Mouse (Mus musculus) heart, embryonic 16.5 days (tissue): ENCODE data around the gene Ppan. TPM values are rescaled to one million over a fixed set of nuclear protein-coding genes. Genes with fewer than 3 reads are reported as not detected.

Experiments used
- ATAC-seq: fragments of 200-750 bp; cut with Nextera tagmentation; replicated peaks from 2 replicates; pipeline ENCODE4 v1.8.0; 2017; ENCODE audit warnings: moderate number of reproducible peaks; ENCODE audit not compliant: insufficient read depth, low FRiP score; ENCODE audit errors: extremely low read depth
- H3K27ac ChIP-seq: fragments of 300-500 bp; sonication (generic); 2 replicates; pipeline ENCODE4 v1.5.1; 2014; ENCODE audit warnings: mild to moderate bottlenecking, low read length, control low read depth, moderate library complexity
- H3K27me3 ChIP-seq: fragments of 300-500 bp; sonication (generic); 2 replicates; pipeline ENCODE4 v1.6.1; 2014; ENCODE audit warnings: low read length, mixed read lengths; ENCODE audit not compliant: control insufficient read depth, insufficient read depth
- H3K36me3 ChIP-seq: fragments of 300-500 bp; sonication (generic); 2 replicates; pipeline ENCODE4 v1.6.1; 2014; ENCODE audit not compliant: control insufficient read depth, insufficient read depth
- H3K4me1 ChIP-seq: fragments of 300-500 bp; sonication (generic); 2 replicates; pipeline ENCODE4 v1.6.1; 2014; ENCODE audit warnings: low read length, mixed read lengths; ENCODE audit not compliant: control insufficient read depth, insufficient read depth
- H3K4me2 ChIP-seq: fragments of 300-500 bp; sonication (generic); 2 replicates; pipeline ENCODE4 v1.6.1; 2014; ENCODE audit warnings: low read depth, mild to moderate bottlenecking, control low read depth, low read length
- H3K4me3 ChIP-seq: fragments of 300-500 bp; sonication (generic); 2 replicates; pipeline ENCODE4 v1.5.1; 2014; ENCODE audit warnings: mild to moderate bottlenecking, control low read depth, low read length
- H3K9ac ChIP-seq: fragments of 300-500 bp; sonication (generic); 2 replicates; pipeline ENCODE4 v1.6.1; 2014; ENCODE audit warnings: low read length, control low read depth
- H3K9me3 ChIP-seq: fragments of 300-500 bp; sonication (generic); replicated peaks from 2 replicates; pipeline ENCODE4 v1.6.1; 2016; ENCODE audit warnings: low read length; ENCODE audit not compliant: control insufficient read depth
- WGBS: fragments of 180-500 bp; shearing (Covaris S2); extraction: QIAGEN DNeasy Blood & Tissue Kit; methylation state at CpG from one replicate; pipeline ENCODE4 v1.1.7; 2014; 5-methylcytosine and 5-hydroxymethylcytosine counted together
- polyA plus RNA-seq: library from polyadenylated mRNA; unstranded; fragments of >200 nt; fragmentation: Nextera tagmentation; extraction: Ambion mirVana; gene quantifications from 2 replicates; pipeline ENCODE4 v1.2.1, GENCODE M21; 2015

The Ppan gene
- polyA plus RNA-seq, result 36.4 and 44.3 TPM in 2 replicates

DNA sequence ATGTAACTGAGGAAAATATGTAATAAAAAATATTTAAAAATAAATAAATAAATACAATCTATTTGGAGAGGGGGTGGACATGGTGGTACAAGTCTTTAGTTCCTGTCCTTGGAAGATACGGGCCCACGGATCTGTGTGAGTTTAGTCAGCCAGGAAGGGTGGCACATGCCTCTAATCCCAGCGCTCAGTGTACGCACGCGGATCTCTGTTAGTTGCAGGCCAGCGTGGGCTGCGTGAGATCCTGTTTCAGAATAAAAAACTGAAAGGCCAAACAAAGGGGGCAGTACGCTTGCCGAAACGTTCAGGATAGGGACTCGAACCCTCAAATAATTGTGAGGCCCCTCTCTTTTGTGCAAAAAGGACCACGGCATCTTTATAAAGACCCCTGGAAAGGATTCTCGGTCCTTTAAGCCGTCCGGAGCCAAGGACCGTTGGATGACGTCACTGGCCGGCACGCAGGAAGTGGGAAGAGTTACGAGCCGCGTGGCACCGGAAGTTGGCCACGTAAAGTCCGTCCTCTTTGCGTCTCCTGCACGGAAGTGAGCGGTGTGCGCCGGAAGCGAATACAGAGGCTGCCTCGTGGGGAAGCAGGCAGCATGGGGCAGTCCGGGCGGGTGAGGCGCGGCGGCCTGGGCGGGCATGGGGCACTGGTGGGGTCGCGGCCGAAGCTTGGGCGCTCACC is at the start of gene Ppan:
TSS of gene Ppan (plus strand) at position 472 of the 682 bp plus-strand sequence.
- Histone ChIP-seq H3K4me3 (peak within 1 kb of the TSS; percentile 84), H3K4me2 (peak within 1 kb of the TSS; percentile 92), H3K9ac (peak within 1 kb of the TSS; percentile 85), H3K36me3 (peaks cover 25% of the 10 kb centered on the region), H3K27ac (peak within 1 kb of the TSS; percentile 93), H3K27me3 (no peaks in the 10 kb centered on the region), H3K9me3 (no peaks in the 10 kb centered on the region), H3K4me1 (peaks cover 5% of the 10 kb centered on the region)
- under 1% methylated on average over 43 of the region's 43 CpGs for WGBS
- peak; percentile 95 for ATAC-seq

DNA sequence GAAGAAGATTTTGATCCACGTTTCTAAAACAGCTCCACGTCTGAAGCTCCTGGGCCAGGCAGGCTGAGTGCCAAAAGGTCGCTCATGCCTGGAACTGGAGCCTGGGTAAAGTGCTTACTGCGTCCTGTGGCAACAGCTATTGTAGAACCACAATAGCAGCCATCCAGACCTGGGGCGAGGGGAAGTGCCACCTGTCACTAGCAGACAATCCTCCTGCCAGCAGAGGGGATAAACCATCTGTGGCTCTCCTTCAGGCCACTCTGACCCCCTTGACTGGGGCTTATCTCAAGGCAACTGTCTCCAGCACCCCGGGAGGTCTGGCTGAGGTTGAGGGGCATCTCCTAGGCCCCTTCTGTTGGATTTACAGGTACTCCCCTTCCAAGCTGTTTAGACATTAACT is 49.0 kb upstream of the Ppan start:
- H3K4me2 ChIP-seq, result no peak overlapping the region
- no peak overlapping the region for H3K4me3 ChIP-seq
- WGBS, result 50% methylated on average over 6 of the region's 6 CpGs
- H3K27ac ChIP-seq, result no peak overlapping the region
- no peak overlapping the region for H3K9ac ChIP-seq
- no peaks in the 10 kb centered on the region for H3K4me1 ChIP-seq
- H3K36me3 ChIP-seq, result no peaks in the 10 kb centered on the region
- H3K9me3 ChIP-seq, result no peaks in the 10 kb centered on the region
- H3K27me3 ChIP-seq, result peaks cover 2% of the 10 kb centered on the region; the same call in 1 of the 2 replicates
- ATAC-seq, result no peak

DNA sequence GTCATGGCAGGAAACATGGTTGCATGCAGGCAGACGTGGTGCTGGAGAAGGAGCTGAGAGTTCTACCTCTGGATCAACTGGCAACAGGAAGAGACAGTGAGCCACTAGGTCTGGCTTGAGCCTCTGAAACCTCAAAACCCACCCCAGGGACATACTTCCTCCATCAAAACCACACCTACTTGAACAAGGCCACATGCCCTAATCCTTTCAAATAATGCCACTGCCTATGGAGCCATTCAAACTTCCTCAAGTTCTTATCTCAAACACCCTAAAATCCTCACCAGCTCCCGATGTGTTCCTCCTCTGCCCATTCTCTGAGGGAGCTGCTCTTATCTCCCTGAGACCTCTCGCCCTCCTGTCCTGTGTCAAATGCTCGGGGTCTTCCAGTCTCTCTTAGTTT is 45.8 kb upstream of the Ppan start:
- no peak overlapping the region for H3K4me3 ChIP-seq
- no peak overlapping the region for H3K27ac ChIP-seq
- no peaks in the 10 kb centered on the region for H3K4me1 ChIP-seq
- no peaks in the 10 kb centered on the region for H3K27me3 ChIP-seq
- H3K9ac ChIP-seq, result no peak overlapping the region
- H3K4me2 ChIP-seq, result no peak overlapping the region
- WGBS, result 43% methylated on average over 4 of the region's 4 CpGs
- ATAC-seq, result no peak
- no peaks in the 10 kb centered on the region for H3K36me3 ChIP-seq
- H3K9me3 ChIP-seq, result no peaks in the 10 kb centered on the region

DNA sequence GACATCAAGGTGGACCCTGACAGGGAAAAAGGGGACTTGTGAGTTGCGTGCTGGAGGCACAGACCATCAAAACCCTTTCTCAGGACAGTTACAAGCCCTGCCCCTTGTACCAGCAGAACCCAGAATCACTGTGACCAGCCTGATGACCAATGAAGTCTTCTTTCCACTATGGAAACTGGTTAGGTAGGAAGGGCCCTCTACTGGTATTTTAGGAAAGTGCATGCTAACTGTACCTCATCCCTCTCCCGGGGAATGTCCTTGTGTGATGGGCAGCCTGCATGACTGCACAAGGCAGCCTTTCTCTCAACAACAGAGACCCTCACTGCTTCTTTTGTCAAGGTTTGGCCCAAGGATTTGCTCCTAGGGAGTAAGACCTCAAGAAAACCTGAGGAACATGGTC is 45.3 kb upstream of the Ppan start:
- Histone ChIP-seq H3K9me3 (no peaks in the 10 kb centered on the region), H3K4me2 (no peak overlapping the region), H3K4me3 (no peak overlapping the region), H3K9ac (no peak overlapping the region), H3K36me3 (no peaks in the 10 kb centered on the region), H3K27ac (no peak overlapping the region), H3K27me3 (no peaks in the 10 kb centered on the region), H3K4me1 (no peaks in the 10 kb centered on the region)
- WGBS, result 26% methylated on average over 2 of the region's 2 CpGs
- no peak; the same call in 1 of the 2 replicates for ATAC-seq

DNA sequence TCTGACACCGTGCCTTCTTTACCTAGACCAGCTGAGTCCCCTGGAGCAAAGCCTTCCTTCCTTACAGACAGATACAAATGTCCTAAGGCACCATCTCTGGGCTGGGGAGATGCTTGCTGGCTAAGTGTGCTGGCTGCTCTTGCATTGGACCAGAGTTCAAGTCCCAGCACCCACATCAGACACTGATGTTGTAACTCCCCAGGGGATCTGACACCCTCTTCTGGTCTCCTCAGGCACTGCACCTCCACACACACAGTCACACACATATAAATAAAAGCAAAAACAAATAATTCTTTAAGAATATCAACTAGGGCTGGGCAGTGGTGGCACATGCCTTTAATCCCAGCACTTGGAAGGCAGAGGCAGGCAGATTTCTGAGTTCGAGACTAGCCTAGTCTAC is 37.8 kb upstream of the Ppan start:
- Histone ChIP-seq H3K4me3 (no peak overlapping the region), H3K9me3 (no peaks in the 10 kb centered on the region), H3K4me1 (no peaks in the 10 kb centered on the region), H3K27me3 (peaks cover 4% of the 10 kb centered on the region), H3K27ac (no peak overlapping the region), H3K9ac (no peak overlapping the region), H3K36me3 (no peaks in the 10 kb centered on the region), H3K4me2 (no peak overlapping the region)
- no peak for ATAC-seq
- 80% methylated on average over 2 of the region's 2 CpGs for WGBS

DNA sequence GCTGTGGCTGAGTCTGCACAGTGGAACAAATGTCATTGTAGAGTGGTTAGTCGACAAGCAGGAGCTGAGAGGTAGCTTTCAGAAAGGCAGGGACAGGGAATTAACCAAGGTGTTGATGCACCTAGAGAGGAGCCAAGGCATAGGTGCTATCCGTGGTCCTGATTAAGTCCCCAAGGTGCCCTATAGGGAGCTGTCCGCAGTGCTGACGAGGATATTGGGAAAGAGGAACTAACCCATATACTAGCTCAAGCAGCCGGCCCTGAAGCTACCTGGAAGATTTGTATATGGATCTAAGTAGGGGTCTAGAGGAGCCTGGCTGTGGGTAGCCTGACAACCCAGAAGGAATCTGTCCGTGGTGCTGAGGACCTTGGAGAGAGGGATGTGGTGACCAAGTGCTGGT is 30.8 kb upstream of the Ppan start:
- Histone ChIP-seq H3K27ac (no peak overlapping the region), H3K27me3 (peaks cover 4% of the 10 kb centered on the region; the same call in 1 of the 2 replicates), H3K4me2 (no peak overlapping the region), H3K9me3 (no peaks in the 10 kb centered on the region), H3K9ac (no peak overlapping the region), H3K36me3 (no peaks in the 10 kb centered on the region), H3K4me3 (no peak overlapping the region), H3K4me1 (no peaks in the 10 kb centered on the region)
- 8% methylated on average over 6 of the region's 6 CpGs for whole genome bisulfite sequencing
- no peak for ATAC-seq

DNA sequence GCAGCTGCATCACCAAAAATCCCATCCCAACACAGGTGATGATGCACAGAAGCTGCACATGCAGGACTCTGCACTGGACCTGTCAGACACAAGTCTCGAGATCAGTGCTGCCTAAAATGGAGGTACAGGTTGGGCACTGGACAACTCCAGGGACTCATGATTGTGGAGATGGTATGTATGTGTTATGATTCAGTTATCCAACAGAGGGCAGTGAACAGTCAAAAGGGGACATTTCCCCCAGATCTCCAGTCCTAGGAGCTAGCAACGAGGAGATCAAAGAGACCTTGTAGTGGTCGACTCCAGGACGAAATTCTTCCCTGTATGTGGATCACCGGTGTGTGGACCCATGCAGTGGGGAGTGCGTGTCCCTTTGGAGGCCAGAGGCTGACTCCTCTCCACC is 28.0 kb upstream of the Ppan start:
- no peak for ATAC-seq
- Histone ChIP-seq H3K4me2 (no peak overlapping the region), H3K36me3 (no peaks in the 10 kb centered on the region), H3K4me1 (no peaks in the 10 kb centered on the region), H3K4me3 (no peak overlapping the region), H3K27ac (no peak overlapping the region), H3K27me3 (peaks cover 4% of the 10 kb centered on the region; the same call in 1 of the 2 replicates), H3K9me3 (no peaks in the 10 kb centered on the region), H3K9ac (no peak overlapping the region)
- 35% methylated on average over 6 of the region's 6 CpGs for WGBS

DNA sequence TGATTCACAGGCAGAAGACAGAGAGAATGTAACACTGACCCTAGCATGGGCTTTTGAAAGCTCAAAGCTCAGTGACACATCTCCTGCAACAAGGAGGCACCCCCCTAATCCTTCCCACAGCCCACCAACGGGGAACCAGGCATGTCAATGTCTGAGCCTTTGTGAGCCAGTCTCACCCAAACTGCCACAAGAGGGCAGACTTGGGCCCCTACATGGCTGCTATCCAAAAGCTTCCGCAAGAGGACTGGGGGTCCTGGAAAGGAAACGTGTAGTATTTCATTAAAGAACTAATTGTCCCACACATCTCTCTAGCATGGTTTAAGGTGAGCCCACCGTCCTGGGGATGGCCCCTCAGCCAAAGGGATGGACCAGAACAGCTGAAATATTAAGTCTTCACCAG is 26.2 kb upstream of the Ppan start:
- Histone ChIP-seq H3K9me3 (no peaks in the 10 kb centered on the region), H3K9ac (no peak overlapping the region), H3K36me3 (no peaks in the 10 kb centered on the region), H3K4me1 (no peaks in the 10 kb centered on the region), H3K4me2 (no peak overlapping the region), H3K27ac (no peak overlapping the region), H3K27me3 (peaks cover 4% of the 10 kb centered on the region; the same call in 1 of the 2 replicates), H3K4me3 (no peak overlapping the region)
- WGBS, result 11% methylated on average over 4 of the region's 4 CpGs
- ATAC-seq, result no peak

DNA sequence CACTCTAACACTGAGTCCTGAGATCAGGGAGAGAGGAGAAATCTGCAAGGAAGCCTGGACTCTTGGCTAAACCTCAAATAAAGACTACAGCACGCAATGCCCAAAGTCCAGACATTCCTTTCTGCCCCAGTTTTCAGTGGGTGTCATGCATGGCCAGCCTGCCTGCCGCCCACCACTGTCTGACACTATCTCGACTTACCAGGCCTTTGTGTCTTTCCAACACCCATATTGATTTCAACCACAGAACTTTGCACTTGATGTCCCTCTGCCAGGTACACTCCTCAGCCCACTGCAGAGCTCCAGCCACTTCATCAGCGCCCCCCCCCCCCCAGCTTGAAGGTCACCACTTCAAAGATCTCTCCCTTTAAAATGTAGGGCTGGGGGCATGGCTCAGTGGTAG is 25.8 kb upstream of the Ppan start:
- Histone ChIP-seq H3K4me1 (no peaks in the 10 kb centered on the region), H3K36me3 (no peaks in the 10 kb centered on the region), H3K9ac (no peak overlapping the region), H3K27me3 (peaks cover 4% of the 10 kb centered on the region), H3K4me3 (no peak overlapping the region), H3K9me3 (no peaks in the 10 kb centered on the region), H3K4me2 (no peak overlapping the region), H3K27ac (no peak overlapping the region)
- ATAC-seq, result no peak
- 43% methylated on average over 4 of the region's 4 CpGs for WGBS
